In the genomic region with DNA sequence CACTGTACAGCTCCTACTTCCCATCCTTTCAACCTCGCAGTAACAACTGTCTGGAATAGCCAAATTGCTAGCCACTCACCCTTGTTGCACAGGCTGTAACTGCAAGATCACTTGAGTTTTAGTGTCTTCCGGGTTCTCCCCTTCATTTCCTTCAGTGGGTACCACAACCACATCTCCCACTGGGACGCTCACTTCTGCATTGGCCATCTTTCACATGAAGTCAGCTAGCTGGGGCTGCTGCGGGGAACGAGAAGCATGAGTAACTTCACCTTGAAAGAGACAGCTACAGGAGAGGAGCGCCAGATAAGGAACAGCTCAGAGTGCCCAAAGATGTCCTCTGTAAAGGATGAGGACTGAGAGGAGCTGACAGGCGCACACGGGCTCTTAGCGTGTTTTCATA, we compare ENCODE assay signal across 17 mouse cellular contexts. TPM values are rescaled to one million over a fixed set of nuclear protein-coding genes. Genes with fewer than 3 reads are reported as not detected.
DNase-seq lines count a peak whose midpoint lies in the region; ATAC-seq and TF ChIP-seq lines count a peak whose summit lies in the region.
"Had no signal": no experiment of that assay in that cellular context is flagged by ENCODE, and none has a peak within 500 bp of the region (broad histone marks: within the 10 kb centered on the region; RNA-seq: fewer than 3 reads in every experiment).

No protein-coding gene starts in this region.

- DNase-seq in adrenal gland, adult 2 months, result peak; percentile 59
- DNase-seq in adrenal gland, postnatal 25 days, result no peak
- DNase-seq in lung, postnatal 36 days, result peak; percentile 12
- no peak for DNase-seq in lung, adult 18-20 months
- DNase-seq in spleen, adult 2 months (ENCODE audit: low read depth in 1 of 2, low spot score in 2 of 2), result peak in 1 of 2 experiments; percentile 66
- no peak for DNase-seq in forebrain, embryonic 14.5 days (ENCODE audit: low spot score)
- DNase-seq: cerebellum, adult 18-20 months; cerebellum, postnatal 10 days; gastrocnemius, postnatal 10 days; heart, adult 18-20 months; heart, postnatal 10 days; heart, postnatal 4 days had no signal

- no peak for ATAC-seq in forebrain, embryonic 14.5 days
- ATAC-seq in monocyte, adult 5-6 weeks (replicated peaks; ENCODE audit: insufficient number of reproducible peaks, low FRiP score, low TSS enrichment, poor library complexity, severe bottlenecking), result no peak
- ATAC-seq: forebrain, embryonic 16.5 days; hindbrain, embryonic 16.5 days had no signal

- TF ChIP-seq CTCF in spleen, adult 2 months (IDR thresholded peaks at IDR 0.05; ENCODE audit: extremely low read depth, insufficient read depth, insufficient read length, insufficient replicate concordance), result no peak

- H3K4me2 ChIP-seq in forebrain, embryonic 14.5 days (ENCODE audit: low read length), result no peak overlapping the region
- H3K4me2 ChIP-seq: hindbrain, embryonic 12.5 days had no signal

- no peaks in the 10 kb centered on the region for H3K27me3 ChIP-seq in spleen, adult 2 months (ENCODE audit: control insufficient read depth, insufficient read depth, low read length)
- H3K27me3 ChIP-seq in forebrain, embryonic 14.5 days (replicated peaks; ENCODE audit: control insufficient read depth, insufficient read depth, low read length), result no peaks in the 10 kb centered on the region
- H3K27me3 ChIP-seq: hindbrain, embryonic 12.5 days had no signal

- H3K9me3 ChIP-seq in forebrain, embryonic 14.5 days (replicated peaks; ENCODE audit: control insufficient read depth, low read length), result no peaks in the 10 kb centered on the region
- H3K9me3 ChIP-seq: heart, embryonic 10.5 days; hindbrain, embryonic 12.5 days had no signal

- peak overlapping the region; percentile 19 for H3K27ac ChIP-seq in spleen, adult 2 months (ENCODE audit: insufficient read depth, low read length)
- H3K27ac ChIP-seq in forebrain, embryonic 14.5 days (ENCODE audit: low read depth, low read length), result no peak overlapping the region
- H3K27ac ChIP-seq: heart, embryonic 10.5 days; hindbrain, embryonic 12.5 days had no signal

- H3K9ac ChIP-seq in forebrain, embryonic 14.5 days (ENCODE audit: low read length), result no peak overlapping the region
- H3K9ac ChIP-seq: hindbrain, embryonic 12.5 days had no signal

- TF ChIP-seq POLR2A in spleen, adult 2 months (IDR thresholded peaks at IDR 0.05; ENCODE audit: low read depth, low read length), result no peak

- WGBS in spleen, adult 2 months, result 55% methylated on average over 9 of the region's 9 CpGs
- 96% methylated on average over 9 of the region's 9 CpGs for WGBS in forebrain, embryonic 14.5 days

- H3K4me1 ChIP-seq in spleen, adult 2 months (ENCODE audit: control insufficient read depth, insufficient read depth, insufficient read length), result no peaks in the 10 kb centered on the region; the same call in 1 of the 2 replicates
- no peaks in the 10 kb centered on the region for H3K4me1 ChIP-seq in forebrain, embryonic 14.5 days (ENCODE audit: control insufficient read depth, insufficient read depth, low read length)
- H3K4me1 ChIP-seq: hindbrain, embryonic 12.5 days had no signal

- no peaks in the 10 kb centered on the region for H3K36me3 ChIP-seq in spleen, adult 2 months (ENCODE audit: control insufficient read depth, insufficient read depth, low read length)
- peaks cover 45% of the 10 kb centered on the region for H3K36me3 ChIP-seq in forebrain, embryonic 14.5 days (ENCODE audit: control insufficient read depth, insufficient read depth, low read length)

- no peak overlapping the region for H3K4me3 ChIP-seq in spleen, adult 2 months (ENCODE audit: extremely low read depth, insufficient read depth, insufficient read length)
- no peak overlapping the region for H3K4me3 ChIP-seq in forebrain, embryonic 14.5 days (ENCODE audit: low read depth, low read length)
- H3K4me3 ChIP-seq: heart, embryonic 10.5 days; hindbrain, embryonic 12.5 days had no signal

RNA-seq across cellular contexts. Expression of gene Gmeb1, which starts 9.8 kb away (rescaled TPM):
- total RNA-seq in adrenal gland, adult 2 months (2021), result 10 to 100 TPM; 16.2 to 19.5 TPM
- polyA plus RNA-seq in adrenal gland, adult 2 months (2012; rRNA removed), result 8.5 and 12.2 TPM in 2 replicates
- total RNA-seq in adrenal gland, postnatal 25 days (2021), result 20.3 and 21.8 TPM in 2 replicates
- polyA plus RNA-seq in spleen, adult 2 months (2012; rRNA removed), result 12.0 and 14.3 TPM in 2 replicates
- 26.6 and 38.3 TPM in 2 replicates for polyA plus RNA-seq in forebrain, embryonic 14.5 days (2014; fragmentation: Nextera tagmentation; extraction: Ambion mirVana)
- total RNA-seq in monocyte, adult 5-6 weeks (2017), result 17.3 to 29.1 TPM (median 20.7 TPM) in 3 replicates

RNA-seq across cellular contexts. Expression of gene Taf12, which starts 22.6 kb away (rescaled TPM):
- total RNA-seq in adrenal gland, adult 2 months (2021), result 10 to 100 TPM; 28.3 to 41.5 TPM
- polyA plus RNA-seq in adrenal gland, adult 2 months (2012; rRNA removed), result 1.5 and 2.5 TPM in 2 replicates
- 29.1 and 30.4 TPM in 2 replicates for total RNA-seq in adrenal gland, postnatal 25 days (2021)
- polyA plus RNA-seq in spleen, adult 2 months (2012; rRNA removed), result 6.9 and 7.5 TPM in 2 replicates
- 45.3 and 51.8 TPM in 2 replicates for polyA plus RNA-seq in forebrain, embryonic 14.5 days (2014; fragmentation: Nextera tagmentation; extraction: Ambion mirVana)
- total RNA-seq in monocyte, adult 5-6 weeks (2017), result 16.0 to 41.7 TPM (median 37.0 TPM) in 3 replicates

RNA-seq across cellular contexts. Expression of gene Ythdf2, which starts 39.5 kb away (rescaled TPM):
- total RNA-seq in adrenal gland, adult 2 months (2021), result 10 to 100 TPM; 48.5 to 64.4 TPM
- 17.2 and 19.9 TPM in 2 replicates for polyA plus RNA-seq in adrenal gland, adult 2 months (2012; rRNA removed)
- 50.8 and 51.0 TPM in 2 replicates for total RNA-seq in adrenal gland, postnatal 25 days (2021)
- polyA plus RNA-seq in spleen, adult 2 months (2012; rRNA removed), result 11.9 and 13.8 TPM in 2 replicates
- 164 and 174 TPM in 2 replicates for polyA plus RNA-seq in forebrain, embryonic 14.5 days (2014; fragmentation: Nextera tagmentation; extraction: Ambion mirVana)
- total RNA-seq in monocyte, adult 5-6 weeks (2017), result 47.1 to 94.4 TPM (median 48.4 TPM) in 3 replicates

RNA-seq across cellular contexts. Expression of gene Rab42, which starts 51.6 kb away (rescaled TPM):
- 1 to 10 TPM; 1.4 to 3.0 TPM for total RNA-seq in adrenal gland, adult 2 months (2021)
- polyA plus RNA-seq in adrenal gland, adult 2 months (2012; rRNA removed), result 3.2 and 3.3 TPM in 2 replicates
- total RNA-seq in adrenal gland, postnatal 25 days (2021), result 1.8 TPM in 1 of 2 replicates, not detected in the other
- polyA plus RNA-seq in spleen, adult 2 months (2012; rRNA removed), result 1.2 and 2.0 TPM in 2 replicates
- 0.30 and 0.79 TPM in 2 replicates for polyA plus RNA-seq in forebrain, embryonic 14.5 days (2014; fragmentation: Nextera tagmentation; extraction: Ambion mirVana)
- not detected in 3 replicates for total RNA-seq in monocyte, adult 5-6 weeks (2017)

Comparison
In these comparisons a context has a peak if more than half of its experiments do, and no peak if none do; other contexts are left out.
1. DNase-seq: peak in adrenal gland, adult 2 months (single experiment) and lung, postnatal 36 days (single experiment); none in adrenal gland, postnatal 25 days (single experiment), lung, adult 18-20 months (0 of 2) and forebrain, embryonic 14.5 days (single experiment).